Mouse (Mus musculus) testis, adult 2 months (tissue): ENCODE results near the gene Pfkfb4.

ENCODE experiments used
- CTCF ChIP-seq: fragments of 200-500 bp; IDR thresholded peaks from 2 replicates; pipeline ENCODE4 v1.5.1; 2012; ENCODE audit warnings: low read depth, mild to moderate bottlenecking, inconsistent platforms, low read length, moderate library complexity; ENCODE audit not compliant: control insufficient read depth, insufficient read depth, insufficient replicate concordance
- POLR2A ChIP-seq: fragments of 200-500 bp; IDR thresholded peaks from 2 replicates; pipeline ENCODE4 v1.6.1; 2012; ENCODE audit warnings: low read depth, mild to moderate bottlenecking, inconsistent platforms, low read length, moderate library complexity; ENCODE audit not compliant: control insufficient read depth

DNA sequence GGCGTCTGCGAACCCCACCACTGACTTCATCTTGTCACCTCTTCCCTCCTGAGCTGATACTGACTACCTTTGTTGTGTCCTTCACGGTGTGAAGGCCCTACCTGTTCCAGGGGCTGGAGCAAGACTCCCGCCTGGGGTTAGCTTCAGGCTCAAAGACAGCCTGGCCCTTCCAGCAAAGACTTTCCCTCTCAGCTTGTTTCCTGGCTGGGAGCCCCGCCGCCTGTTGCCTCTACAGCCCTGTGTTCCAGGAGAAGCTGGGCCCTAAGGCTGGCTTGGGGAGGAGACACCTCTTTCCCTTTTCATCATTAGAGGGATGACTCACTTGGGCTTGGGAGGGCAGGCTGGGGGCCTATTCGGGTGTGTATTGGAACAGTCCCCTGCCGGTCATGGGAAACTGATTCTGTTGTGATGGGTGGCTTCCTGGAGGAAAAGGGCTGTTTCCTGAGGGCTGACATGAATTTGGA lies 47.4 kb downstream of the Pfkfb4 start:
- no peak for TF ChIP-seq CTCF
- TF ChIP-seq POLR2A, result no peak
